Mouse (Mus musculus): Measurements from ENCODE around the gene Sval3. TPM values are rescaled to one million over a fixed set of nuclear protein-coding genes. Genes with fewer than 3 reads are reported as not detected.

The Sval3 gene
- not detected for total RNA-seq (2023)

DNA sequence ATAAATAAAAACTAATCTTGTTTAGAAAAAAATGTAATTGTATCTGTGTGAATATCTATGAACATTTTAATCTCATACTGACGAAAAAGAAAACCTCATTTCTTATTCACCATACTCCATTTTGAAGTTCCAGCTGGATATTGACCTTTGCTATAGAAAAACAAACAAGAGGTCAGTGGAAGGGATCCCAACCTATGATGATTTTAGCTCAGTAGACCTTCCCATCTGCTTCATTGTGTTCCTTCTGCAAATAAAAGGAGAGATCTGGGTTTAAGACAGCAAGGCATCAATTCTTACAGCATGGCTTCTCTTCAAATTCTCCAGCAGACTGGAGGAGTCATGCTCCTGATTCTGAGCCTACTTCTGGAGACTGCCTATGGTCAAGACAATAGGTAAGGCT lies at the start of gene Sval3:
Sval3 (plus strand) TSS at position 301 of the 400 bp plus-strand sequence.

DNA sequence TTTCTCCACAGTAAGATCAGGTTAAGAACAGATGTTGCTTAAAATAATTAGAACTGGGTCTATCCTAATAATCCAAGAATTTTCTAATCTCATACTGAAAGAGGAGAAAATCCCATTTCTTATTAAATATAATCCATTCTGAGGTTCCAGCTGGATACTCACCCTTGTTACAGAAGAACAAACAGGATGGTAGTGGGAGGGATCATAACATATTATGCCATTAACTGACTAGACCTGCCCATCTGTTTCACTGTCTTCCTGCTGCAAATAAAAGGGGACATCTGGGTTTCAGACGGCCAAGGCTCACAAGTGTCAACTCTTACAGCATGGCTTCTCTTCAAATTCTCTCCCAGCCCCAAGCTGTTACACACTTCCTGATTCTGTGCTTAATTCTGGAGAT lies 16.6 kb upstream of the Sval3 start, which contains the start of gene Sval1:
Sval1 (plus strand) TSS at position 301 of the 400 bp plus-strand sequence.

Other genes starting within 250 kb of the Sval3 start
- not detected for gene Olfr459, start 193.0 kb upstream of the Sval3 start, total RNA-seq (2023)
- not detected for gene Pip, start 120.6 kb upstream of the Sval3 start, total RNA-seq (2023)
- gene Sval2, start 115.2 kb upstream of the Sval3 start, total RNA-seq (2023) = not detected
- not detected for gene Sval1, start 16.5 kb upstream of the Sval3 start, total RNA-seq (2023)
- not detected for gene Sva, start 70.3 kb downstream of the Sval3 start, total RNA-seq (2023)
- gene Tas2r139, start 172.8 kb downstream of the Sval3 start, total RNA-seq (2023) = not detected
- not detected for gene Tas2r144, start 247.2 kb downstream of the Sval3 start, total RNA-seq (2023)